Mouse (Mus musculus) T-cell, adult 2 months (primary cell): ENCODE results near the gene Mpdu1.
A peak's percentile ranks its signal among the peaks of the same experiment; 100 is the strongest.
"Not testable (repeated sequence)": the region's sequence is repeated elsewhere in the genome, so short reads cannot be mapped to it uniquely, and the experiment has no call there.

Experiments
- DNase-seq: peaks from one replicate; pipeline ENCODE4 v3.0.0; 2022; ENCODE audit warnings: low spot score

The Mpdu1 gene

GRCm38 (mm10) chr11:69663795-69664194, 1.4 kb upstream of the Mpdu1 start:
- DNase-seq: no peak

- no peak for DNase-seq
Measured at GRCm38 (mm10) chr11:69662967-69663671, 677 bp upstream of the Mpdu1 start.

GRCm38 (mm10) chr11:69661221-69661881, 1.1 kb downstream of the Mpdu1 start:
- no peak for DNase-seq

- DNase-seq: no peak
Measured at GRCm38 (mm10) chr11:69657462-69657881, 5.0 kb downstream of the Mpdu1 start.

GRCm38 (mm10) chr11:69656617-69657461, 5.6 kb downstream of the Mpdu1 start:
- DNase-seq: peak; percentile 56

GRCm38 (mm10) chr11:69656065-69656455, 6.4 kb downstream of the Mpdu1 start:
- no peak for DNase-seq

GRCm38 (mm10) chr11:69655264-69656064, 7.0 kb downstream of the Mpdu1 start, which contains the start of gene Sox15:
Gene Sox15 (plus strand): TSS chr11:69655314.
- no peak for DNase-seq

GRCm38 (mm10) chr11:69654760-69655159, 7.7 kb downstream of the Mpdu1 start:
- DNase-seq: no peak

GRCm38 (mm10) chr11:69653399-69653798, 9.0 kb downstream of the Mpdu1 start:
- DNase-seq: no peak

GRCm38 (mm10) chr11:69645860-69646259, 16.6 kb downstream of the Mpdu1 start:
- DNase-seq: no peak

- no peak for DNase-seq
Measured at GRCm38 (mm10) chr11:69635471-69635870, 27.0 kb downstream of the Mpdu1 start.

GRCm38 (mm10) chr11:69633128-69633866, 29.1 kb downstream of the Mpdu1 start:
- DNase-seq: no peak

- peak; percentile 99 for DNase-seq
Measured at GRCm38 (mm10) chr11:69632284-69633089, 30.0 kb downstream of the Mpdu1 start, which contains the start of gene Fxr2. Gene Fxr2 (plus strand): TSS chr11:69632990.

GRCm38 (mm10) chr11:69629802-69630201, 32.6 kb downstream of the Mpdu1 start:
- peak; percentile 28 for DNase-seq

GRCm38 (mm10) chr11:69628286-69628685, 34.2 kb downstream of the Mpdu1 start:
- peak; percentile 72 for DNase-seq

GRCm38 (mm10) chr11:69624339-69624738, 38.1 kb downstream of the Mpdu1 start:
- DNase-seq: not testable (repeated sequence)

GRCm38 (mm10) chr11:69623006-69623405, 39.4 kb downstream of the Mpdu1 start:
- no peak for DNase-seq

- DNase-seq: no peak
Measured at GRCm38 (mm10) chr11:69622406-69622805, 40.0 kb downstream of the Mpdu1 start.

GRCm38 (mm10) chr11:69621571-69622268, 40.7 kb downstream of the Mpdu1 start, which contains the start of gene Sat2:
Gene Sat2 (plus strand): TSS chr11:69622024.
- DNase-seq: no peak
